Mouse (Mus musculus) common myeloid progenitor, adult 5-6 weeks (primary cell): ENCODE measurements around the gene Upp2. TPM values are rescaled to one million over a fixed set of nuclear protein-coding genes. Genes with fewer than 3 reads are reported as not detected.

Source experiments
- ATAC-seq: replicated peaks from 2 replicates; pipeline ENCODE4 v1.8.0; 2016; ENCODE audit warnings: low read depth, mild to moderate bottlenecking, moderate TSS enrichment, inconsistent platforms; ENCODE audit not compliant: poor library complexity, severe bottlenecking
- total RNA-seq: library from RNA; stranded (forward); fragments of 200-1000, 187-1606 nt; gene quantifications from 2 replicates; pipeline ENCODE4 v1.2.3, GENCODE M21; 2017

The Upp2 gene
- 1.6 TPM in 1 of 2 replicates, not detected in the other for total RNA-seq

- peak; percentile 87 for ATAC-seq
Measured at GRCm38 (mm10) chr2:58567066-58567810, at the start of gene Upp2, which contains the start of gene Acvr1. Gene Upp2 (plus strand): TSS chr2:58567298. Gene Acvr1 (minus strand): TSS chr2:58567157.

GRCm38 (mm10) chr2:58518517-58518916 lies 48.6 kb upstream of the Upp2 start:
- no peak for ATAC-seq

- ATAC-seq: no peak
Measured at GRCm38 (mm10) chr2:58520727-58521126, 46.4 kb upstream of the Upp2 start.

- ATAC-seq: no peak
Measured at GRCm38 (mm10) chr2:58521621-58522020, 45.5 kb upstream of the Upp2 start.

GRCm38 (mm10) chr2:58523097-58523496 lies 44.0 kb upstream of the Upp2 start:
- ATAC-seq: no peak

GRCm38 (mm10) chr2:58523894-58524293 lies 43.2 kb upstream of the Upp2 start:
- no peak for ATAC-seq

- no peak for ATAC-seq
Measured at GRCm38 (mm10) chr2:58524356-58524755, 42.7 kb upstream of the Upp2 start.

- ATAC-seq: no peak
Measured at GRCm38 (mm10) chr2:58527786-58528185, 39.3 kb upstream of the Upp2 start.

GRCm38 (mm10) chr2:58529384-58529783 lies 37.7 kb upstream of the Upp2 start:
- ATAC-seq: no peak

- no peak for ATAC-seq
Measured at GRCm38 (mm10) chr2:58529860-58530440, 37.1 kb upstream of the Upp2 start.

- ATAC-seq: no peak
Measured at GRCm38 (mm10) chr2:58530521-58530920, 36.6 kb upstream of the Upp2 start.

GRCm38 (mm10) chr2:58532260-58532850 lies 34.7 kb upstream of the Upp2 start:
- peak; percentile 70 for ATAC-seq

- peak; percentile 67 for ATAC-seq
Measured at GRCm38 (mm10) chr2:58533521-58534001, 33.5 kb upstream of the Upp2 start.

GRCm38 (mm10) chr2:58534379-58534778 lies 32.7 kb upstream of the Upp2 start:
- ATAC-seq: peak; percentile 81

- no peak for ATAC-seq
Measured at GRCm38 (mm10) chr2:58535233-58535632, 31.9 kb upstream of the Upp2 start.

- no peak for ATAC-seq
Measured at GRCm38 (mm10) chr2:58536796-58537195, 30.3 kb upstream of the Upp2 start.

- ATAC-seq: no peak
Measured at GRCm38 (mm10) chr2:58538196-58538595, 28.9 kb upstream of the Upp2 start.

- ATAC-seq: no peak
Measured at GRCm38 (mm10) chr2:58543252-58543651, 23.8 kb upstream of the Upp2 start.

GRCm38 (mm10) chr2:58544368-58544767 lies 22.7 kb upstream of the Upp2 start:
- ATAC-seq: peak; percentile 93

- no peak for ATAC-seq
Measured at GRCm38 (mm10) chr2:58546264-58546663, 20.8 kb upstream of the Upp2 start.

GRCm38 (mm10) chr2:58548943-58549342 lies 18.2 kb upstream of the Upp2 start:
- ATAC-seq: no peak
